Mouse (Mus musculus) myocyte (in vitro differentiated cells): ENCODE results near the gene Znrd1as. TPM values are rescaled to one million over a fixed set of nuclear protein-coding genes. Genes with fewer than 3 reads are reported as not detected.
A peak's percentile ranks its signal among the peaks of the same experiment; 100 is the strongest.

Source experiments
- H3K27me3 ChIP-seq: one replicate; pipeline ENCODE4 v1.6.1; 2011; ENCODE audit not compliant: control insufficient read depth, insufficient read depth, insufficient read length
- H3K36me3 ChIP-seq: one replicate; pipeline ENCODE4 v1.6.1; 2011; ENCODE audit not compliant: control insufficient read depth, insufficient read depth
- H3K4me2 ChIP-seq: one replicate; pipeline ENCODE4 v1.6.1; 2011; ENCODE audit warnings: low read depth, control low read depth
- H3K4me3 ChIP-seq: one replicate; pipeline ENCODE4 v1.5.1; 2011; ENCODE audit warnings: mild to moderate bottlenecking, control low read depth, moderate library complexity
- H3K79me2 ChIP-seq: one replicate; pipeline ENCODE4 v1.6.1; 2011; ENCODE audit not compliant: control insufficient read depth, insufficient read depth
- H3ac ChIP-seq: one replicate; pipeline ENCODE4 v1.6.1; 2011; ENCODE audit not compliant: control insufficient read depth, insufficient read length
- CEBPB ChIP-seq: IDR thresholded peaks from 2 replicates; pipeline ENCODE4 v1.6.1; 2011; ENCODE audit warnings: mild to moderate bottlenecking, moderate library complexity; ENCODE audit not compliant: poor library complexity, insufficient read depth, severe bottlenecking
- E2F4 ChIP-seq: IDR thresholded peaks from one replicate; pipeline ENCODE4 v1.6.1; 2011; ENCODE audit warnings: mild to moderate bottlenecking, control low read depth, moderate library complexity; ENCODE audit not compliant: insufficient read depth
- MAX ChIP-seq: IDR thresholded peaks from one replicate; pipeline ENCODE4 v1.6.1; 2011; ENCODE audit warnings: low read depth, mild to moderate bottlenecking, control low read depth
- MYOD1 ChIP-seq, 3 experiments: IDR thresholded peaks; one replicate each; pipeline ENCODE4 v1.6.1; 2011; ENCODE audit warnings: control low read depth in 2 of 3, low read depth in 2 of 3, mild to moderate bottlenecking in 2 of 3, moderate library complexity in 1 of 3; ENCODE audit not compliant: insufficient read length in 2 of 3, control insufficient read depth in 1 of 3
- MYOG ChIP-seq, 3 experiments: IDR thresholded peaks; one replicate each; pipeline ENCODE4 v1.6.1; 2011; ENCODE audit warnings: control low read depth in 2 of 3, low read depth in 2 of 3, mild to moderate bottlenecking in 2 of 3; ENCODE audit not compliant: insufficient read length in 2 of 3, control insufficient read depth in 1 of 3, insufficient read depth in 1 of 3
- POLR2A ChIP-seq: IDR thresholded peaks from one replicate; pipeline ENCODE4 v1.6.1; 2011; ENCODE audit warnings: low read depth, mild to moderate bottlenecking, control low read depth, moderate library complexity; ENCODE audit not compliant: insufficient read length
- POLR2AphosphoS2 ChIP-seq: IDR thresholded peaks from one replicate; pipeline ENCODE4 v1.6.1; 2011; ENCODE audit warnings: low read depth, control low read depth; ENCODE audit not compliant: insufficient read length
- REST ChIP-seq: IDR thresholded peaks from one replicate; pipeline ENCODE4 v1.6.1; 2011; ENCODE audit warnings: mild to moderate bottlenecking, control low read depth, moderate library complexity; ENCODE audit not compliant: insufficient read depth, insufficient read length
- SRF ChIP-seq: IDR thresholded peaks from one replicate; pipeline ENCODE4 v1.6.1; 2011; ENCODE audit warnings: low read depth; ENCODE audit not compliant: control insufficient read depth, insufficient read length
- TCF12 ChIP-seq: IDR thresholded peaks from one replicate; pipeline ENCODE4 v1.6.1; 2011; ENCODE audit warnings: mild to moderate bottlenecking, control low read depth; ENCODE audit not compliant: poor library complexity, insufficient read depth, severe bottlenecking
- TCF3 ChIP-seq: IDR thresholded peaks from one replicate; pipeline ENCODE4 v1.6.1; 2011; ENCODE audit warnings: low read depth, control low read depth; ENCODE audit not compliant: insufficient read length
- USF1 ChIP-seq: IDR thresholded peaks from one replicate; pipeline ENCODE4 v1.6.1; 2011; ENCODE audit warnings: low read depth, mild to moderate bottlenecking, control low read depth, moderate library complexity
- polyA plus RNA-seq: library from polyadenylated mRNA; unstranded; fragments of >200 nt; fragmentation: generic; extraction: Trizol; gene quantifications from one replicate; pipeline ENCODE4 v1.2.1, GENCODE M21; 2012; ENCODE audit warnings: missing spikeins

The Znrd1as gene
- polyA plus RNA-seq, 1 experiment, result 6.1 TPM

DNA sequence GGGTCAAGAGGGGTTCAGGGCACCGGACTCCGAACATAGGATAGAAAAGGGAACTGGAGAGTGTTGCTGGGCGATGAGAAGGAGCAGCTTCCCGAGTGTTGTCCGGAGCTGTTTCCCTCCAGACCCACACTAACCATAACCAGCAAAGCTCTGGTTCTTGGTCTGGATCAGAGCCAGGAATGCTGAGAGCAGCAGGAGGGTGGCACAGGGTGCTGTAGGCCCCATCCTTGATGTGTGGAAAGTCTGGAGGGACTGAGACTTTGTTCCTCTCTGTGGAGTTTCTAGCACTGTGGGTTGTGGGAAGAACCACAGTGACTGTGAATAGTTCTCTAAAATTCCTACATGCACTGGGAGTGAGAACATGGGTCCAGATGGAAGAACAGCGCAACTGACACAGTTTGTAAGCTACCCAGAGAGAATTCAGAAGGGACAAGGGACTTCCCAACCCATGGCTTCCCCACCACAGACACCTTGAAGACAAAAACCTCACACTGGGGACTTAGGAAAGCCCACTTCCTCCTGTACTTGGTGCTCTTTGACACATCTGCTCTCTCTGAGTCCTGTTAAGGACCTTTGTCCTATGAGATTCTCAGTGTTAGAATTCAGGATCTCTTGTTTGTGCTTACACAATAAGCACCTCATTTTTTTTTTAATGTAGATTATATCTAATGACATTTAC, 12.9 kb downstream of the Znrd1as start:
- no peaks in the 10 kb centered on the region for H3K79me2 ChIP-seq
- no peaks in the 10 kb centered on the region for H3K27me3 ChIP-seq
- no peak overlapping the region for H3ac ChIP-seq
- H3K36me3 ChIP-seq, result no peaks in the 10 kb centered on the region
- no peak for TF ChIP-seq MAX
- TF ChIP-seq E2F4, result no peak
- no peak for TF ChIP-seq USF1
- no peak for TF ChIP-seq TCF12
- no peak for TF ChIP-seq REST
- TF ChIP-seq MYOG (IDR thresholded peaks at IDR 0.05; ENCODE audit: control insufficient read depth in 1 of 3, insufficient read depth in 1 of 3, insufficient read length in 2 of 3, low read depth in 2 of 3), result no peak
- TF ChIP-seq TCF3, result no peak
- no peak for TF ChIP-seq CEBPB
- no peak for TF ChIP-seq POLR2A
- TF ChIP-seq SRF, result no peak
- TF ChIP-seq POLR2AphosphoS2, result no peak
- TF ChIP-seq MYOD1 (IDR thresholded peaks at IDR 0.05; ENCODE audit: control insufficient read depth in 1 of 3, insufficient read length in 2 of 3, low read depth in 2 of 3), result no peak
- no peak overlapping the region for H3K4me3 ChIP-seq
- H3K4me2 ChIP-seq, result no peak overlapping the region

- TF ChIP-seq MAX (no peak), MYOD1 (IDR thresholded peaks at IDR 0.05; ENCODE audit: control insufficient read depth in 1 of 3, insufficient read length in 2 of 3, low read depth in 2 of 3) (no peak), REST (no peak), CEBPB (no peak), SRF (no peak), TCF3 (no peak), POLR2AphosphoS2 (no peak), USF1 (no peak), TCF12 (no peak), MYOG (IDR thresholded peaks at IDR 0.05; ENCODE audit: control insufficient read depth in 1 of 3, insufficient read depth in 1 of 3, insufficient read length in 2 of 3, low read depth in 2 of 3) (no peak), E2F4 (no peak), POLR2A (no peak)
- H3K4me3 ChIP-seq, result no peak overlapping the region
- H3K79me2 ChIP-seq, result no peaks in the 10 kb centered on the region
- no peak overlapping the region for H3ac ChIP-seq
- no peaks in the 10 kb centered on the region for H3K27me3 ChIP-seq
- no peak overlapping the region for H3K4me2 ChIP-seq
- no peaks in the 10 kb centered on the region for H3K36me3 ChIP-seq
These were observed 14.4 kb downstream of the Znrd1as start for GRCm38 (mm10) chr17:36972791-36973190.

DNA sequence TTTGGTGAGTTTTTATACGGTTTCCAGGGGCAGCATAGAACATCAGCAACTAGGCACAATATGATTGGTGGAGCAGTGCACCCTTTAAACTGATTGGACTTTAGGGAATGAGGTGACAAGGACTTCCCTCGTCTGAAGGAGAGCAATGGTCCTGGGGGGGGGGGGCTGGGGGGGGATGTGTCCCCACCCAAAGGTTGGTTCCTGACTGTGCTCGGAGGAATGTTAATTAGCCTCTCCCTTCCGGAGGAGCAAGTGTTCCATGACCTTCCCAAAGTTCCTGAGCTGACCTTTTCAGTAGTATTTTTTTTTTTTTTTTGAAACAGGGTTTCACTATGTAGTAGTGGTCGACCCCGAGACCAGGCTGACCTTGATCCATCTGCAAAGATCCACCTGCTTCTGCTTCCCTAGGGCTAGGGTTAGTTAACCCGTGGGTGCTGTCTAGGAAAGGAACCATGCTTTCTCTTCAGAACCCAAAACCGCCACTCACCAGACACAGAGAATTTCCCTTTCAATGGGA, 14.9 kb downstream of the Znrd1as start:
- TF ChIP-seq MYOG (IDR thresholded peaks at IDR 0.05; ENCODE audit: control insufficient read depth in 1 of 3, insufficient read depth in 1 of 3, insufficient read length in 2 of 3, low read depth in 2 of 3), result no peak
- TF ChIP-seq MYOD1 (IDR thresholded peaks at IDR 0.05; ENCODE audit: control insufficient read depth in 1 of 3, insufficient read length in 2 of 3, low read depth in 2 of 3), result no peak
- no peak for TF ChIP-seq E2F4
- no peak for TF ChIP-seq SRF
- no peak for TF ChIP-seq TCF12
- TF ChIP-seq USF1, result no peak
- no peak for TF ChIP-seq MAX
- TF ChIP-seq POLR2A, result no peak
- no peak for TF ChIP-seq POLR2AphosphoS2
- no peak for TF ChIP-seq REST
- TF ChIP-seq TCF3, result no peak
- TF ChIP-seq CEBPB, result no peak
- no peaks in the 10 kb centered on the region for H3K79me2 ChIP-seq
- H3K4me2 ChIP-seq, result no peak overlapping the region
- H3K27me3 ChIP-seq, result no peaks in the 10 kb centered on the region
- H3ac ChIP-seq, result no peak overlapping the region
- no peak overlapping the region for H3K4me3 ChIP-seq
- no peaks in the 10 kb centered on the region for H3K36me3 ChIP-seq

- Histone ChIP-seq H3K79me2 (no peaks in the 10 kb centered on the region), H3ac (no peak within 1 kb of the TSS), H3K27me3 (peaks cover 21% of the 10 kb centered on the region), H3K36me3 (no peaks in the 10 kb centered on the region), H3K4me3 (no peak within 1 kb of the TSS), H3K4me2 (peak within 1 kb of the TSS; percentile 3)
- TF ChIP-seq MAX (no peak), TCF3 (no peak), MYOG (IDR thresholded peaks at IDR 0.05; ENCODE audit: control insufficient read depth in 1 of 3, insufficient read depth in 1 of 3, insufficient read length in 2 of 3, low read depth in 2 of 3) (no peak), REST (no peak), POLR2A (no peak), TCF12 (no peak), USF1 (no peak), SRF (no peak), MYOD1 (IDR thresholded peaks at IDR 0.05; ENCODE audit: control insufficient read depth in 1 of 3, insufficient read length in 2 of 3, low read depth in 2 of 3) (no peak), CEBPB (no peak), POLR2AphosphoS2 (no peak), E2F4 (no peak)
These were observed 22.9 kb downstream of the Znrd1as start, which contains the start of gene 2410137M14Rik for GRCm38 (mm10) chr17:36981221-36981813. Gene 2410137M14Rik, minus strand, starts transcription at chr17:36981237.
